Comparison of ENCODE assay signal across 22 mouse cellular contexts in genomic region chr12:74326644-74327043, GRCm38 (mm10). TPM values are rescaled to one million over a fixed set of nuclear protein-coding genes. Genes with fewer than 3 reads are reported as not detected.
"Had no signal": no experiment of that assay in that cellular context is flagged by ENCODE, and none has a peak within 500 bp of the region (broad histone marks: within the 10 kb centered on the region; RNA-seq: fewer than 3 reads in every experiment).

No protein-coding gene starts in this region.

- H3K9me3 ChIP-seq: limb, embryonic 10.5 days; liver, embryonic 15.5 days; midbrain, embryonic 13.5 days; neural tube, embryonic 12.5 days had no signal

- H3K4me3 ChIP-seq: limb, embryonic 10.5 days; liver, embryonic 15.5 days; midbrain, embryonic 13.5 days; neural tube, embryonic 12.5 days had no signal

- H3K9ac ChIP-seq: liver, embryonic 15.5 days; midbrain, embryonic 13.5 days; neural tube, embryonic 12.5 days had no signal

- H3K27me3 ChIP-seq: liver, embryonic 15.5 days; midbrain, embryonic 13.5 days; neural tube, embryonic 12.5 days had no signal

- H3K4me1 ChIP-seq: limb, embryonic 10.5 days; liver, embryonic 15.5 days; midbrain, embryonic 13.5 days; neural tube, embryonic 12.5 days had no signal

- H3K36me3 ChIP-seq: limb, embryonic 10.5 days; liver, embryonic 15.5 days; midbrain, embryonic 13.5 days; neural tube, embryonic 12.5 days had no signal

- DNase-seq: kidney, adult 18-20 months; kidney, postnatal 14 days; lung, adult 2 months; lung, postnatal 36 days; right cerebral cortex, postnatal 14 days; thymus, adult 18-20 months; thymus, postnatal 14 days had no signal

- H3K27ac ChIP-seq: limb, embryonic 10.5 days; liver, embryonic 15.5 days; midbrain, embryonic 13.5 days; neural tube, embryonic 12.5 days had no signal

- H3K4me2 ChIP-seq: liver, embryonic 11.5 days; liver, embryonic 15.5 days; midbrain, embryonic 13.5 days; neural tube, embryonic 12.5 days had no signal

- ATAC-seq: lung, postnatal 0 days; midbrain, embryonic 13.5 days had no signal

RNA-seq across cellular contexts. Expression of gene Gm11042, which starts 10.4 kb away (rescaled TPM):
- total RNA-seq: left cerebral cortex, postnatal 14 days; megakaryocyte progenitor cell, adult 5-6 weeks; monocyte, adult 5-6 weeks; neutrophil, adult 5-6 weeks had no signal
- polyA plus RNA-seq: kidney, embryonic 14.5 days; large intestine, adult 2 months; limb, embryonic 10.5 days; limb, embryonic 14.5 days; liver, embryonic 11.5 days; liver, embryonic 15.5 days; lung, adult 2 months; lung, postnatal 0 days; midbrain, embryonic 13.5 days; neural tube, embryonic 12.5 days; small intestine, adult 2 months; stomach, embryonic 16.5 days had no signal
